Mouse (Mus musculus) erythroblast, embryonic 14.5 days (primary cell): ENCODE measurements around the gene Psip1. TPM values are rescaled to one million over a fixed set of nuclear protein-coding genes. Genes with fewer than 3 reads are reported as not detected.

Experiments used
- H3K27me3 ChIP-seq: 2 replicates; pipeline ENCODE4 v1.6.1; 2012; ENCODE audit warnings: inconsistent platforms; ENCODE audit not compliant: control insufficient read depth
- H3K36me3 ChIP-seq: 2 replicates; pipeline ENCODE4 v1.6.1; 2012; ENCODE audit warnings: mild to moderate bottlenecking, inconsistent platforms; ENCODE audit not compliant: control insufficient read depth
- H3K4me1 ChIP-seq: 2 replicates; pipeline ENCODE4 v1.6.1; 2012; ENCODE audit warnings: inconsistent platforms; ENCODE audit not compliant: control insufficient read depth
- H3K4me3 ChIP-seq: replicated peaks from 2 replicates; pipeline ENCODE3; 2012; ENCODE audit warnings: moderate library complexity, mild to moderate bottlenecking, inconsistent platforms
- H3K9me3 ChIP-seq: 2 replicates; pipeline ENCODE4 v1.6.1; 2012; ENCODE audit warnings: low read length, inconsistent platforms, mixed read lengths; ENCODE audit not compliant: control insufficient read depth
- GATA1 ChIP-seq: IDR thresholded peaks from 2 replicates; pipeline ENCODE4 v1.6.1; 2012; ENCODE audit warnings: low read length, inconsistent platforms, mixed read lengths
- TAL1 ChIP-seq: IDR thresholded peaks from 3 replicates; pipeline ENCODE4 v1.6.1; 2012; ENCODE audit warnings: low read length, inconsistent platforms, mixed read lengths
- polyA plus RNA-seq: library from polyadenylated mRNA; stranded (reverse); fragments of >175 nt; gene quantifications from 2 replicates; pipeline ENCODE4 v1.2.3, GENCODE M21; 2012

Psip1 gene
- polyA plus RNA-seq, 1 experiment = 8.5 TPM

GRCm38 (mm10) chr4:83432901-83433300 is 53.4 kb downstream of the Psip1 start:
- no peaks in the 10 kb centered on the region for H3K9me3 ChIP-seq
- no peaks in the 10 kb centered on the region for H3K27me3 ChIP-seq
- H3K4me1 ChIP-seq = no peaks in the 10 kb centered on the region
- H3K4me3 ChIP-seq = no peak overlapping the region
- peaks cover 85% of the 10 kb centered on the region for H3K36me3 ChIP-seq
- TF ChIP-seq TAL1 (no peak), GATA1 (no peak)

GRCm38 (mm10) chr4:83431950-83432349 is 54.3 kb downstream of the Psip1 start:
- Histone ChIP-seq H3K4me1 (no peaks in the 10 kb centered on the region), H3K9me3 (no peaks in the 10 kb centered on the region), H3K27me3 (no peaks in the 10 kb centered on the region), H3K4me3 (no peak overlapping the region), H3K36me3 (peaks cover 86% of the 10 kb centered on the region)
- TF ChIP-seq TAL1 (no peak), GATA1 (no peak)

- Histone ChIP-seq H3K9me3 (no peaks in the 10 kb centered on the region), H3K4me3 (no peak overlapping the region), H3K36me3 (peaks cover 71% of the 10 kb centered on the region), H3K4me1 (no peaks in the 10 kb centered on the region), H3K27me3 (no peaks in the 10 kb centered on the region)
- TF ChIP-seq GATA1 (no peak), TAL1 (no peak)
These were observed 57.4 kb downstream of the Psip1 start for GRCm38 (mm10) chr4:83428845-83429244.

GRCm38 (mm10) chr4:83427696-83428095 is 58.6 kb downstream of the Psip1 start:
- Histone ChIP-seq H3K36me3 (peaks cover 72% of the 10 kb centered on the region), H3K4me1 (no peaks in the 10 kb centered on the region), H3K4me3 (no peak overlapping the region), H3K27me3 (no peaks in the 10 kb centered on the region), H3K9me3 (no peaks in the 10 kb centered on the region)
- TF ChIP-seq GATA1 (no peak), TAL1 (no peak)

GRCm38 (mm10) chr4:83427141-83427540 is 59.1 kb downstream of the Psip1 start:
- Histone ChIP-seq H3K36me3 (peaks cover 68% of the 10 kb centered on the region), H3K9me3 (no peaks in the 10 kb centered on the region), H3K4me3 (no peak overlapping the region), H3K4me1 (no peaks in the 10 kb centered on the region), H3K27me3 (no peaks in the 10 kb centered on the region)
- no peak for TF ChIP-seq TAL1
- TF ChIP-seq GATA1 = no peak

GRCm38 (mm10) chr4:83425119-83425518 is 61.1 kb downstream of the Psip1 start:
- Histone ChIP-seq H3K27me3 (no peaks in the 10 kb centered on the region), H3K9me3 (no peaks in the 10 kb centered on the region), H3K4me1 (no peaks in the 10 kb centered on the region), H3K36me3 (peaks cover 52% of the 10 kb centered on the region), H3K4me3 (no peak overlapping the region)
- TF ChIP-seq TAL1 (no peak), GATA1 (no peak)

GRCm38 (mm10) chr4:83423641-83424040 is 62.6 kb downstream of the Psip1 start:
- Histone ChIP-seq H3K4me1 (peaks cover 9% of the 10 kb centered on the region), H3K27me3 (no peaks in the 10 kb centered on the region), H3K4me3 (no peak overlapping the region), H3K9me3 (no peaks in the 10 kb centered on the region), H3K36me3 (peaks cover 43% of the 10 kb centered on the region)
- TF ChIP-seq GATA1 (no peak), TAL1 (no peak)

GRCm38 (mm10) chr4:83418781-83419180 is 67.5 kb downstream of the Psip1 start:
- H3K4me1 ChIP-seq = peaks cover 23% of the 10 kb centered on the region
- TF ChIP-seq GATA1 (no peak), TAL1 (no peak)
- no peaks in the 10 kb centered on the region for H3K27me3 ChIP-seq
- H3K4me3 ChIP-seq = peak overlapping the region; percentile 100
- no peaks in the 10 kb centered on the region for H3K9me3 ChIP-seq
- peaks cover 12% of the 10 kb centered on the region for H3K36me3 ChIP-seq

- no peaks in the 10 kb centered on the region for H3K27me3 ChIP-seq
- peaks cover 23% of the 10 kb centered on the region for H3K4me1 ChIP-seq
- TF ChIP-seq TAL1 = no peak
- TF ChIP-seq GATA1 = no peak
- no peaks in the 10 kb centered on the region for H3K9me3 ChIP-seq
- peaks cover 2% of the 10 kb centered on the region for H3K36me3 ChIP-seq
- peak overlapping the region; percentile 100 for H3K4me3 ChIP-seq
These were observed 68.5 kb downstream of the Psip1 start for GRCm38 (mm10) chr4:83417820-83418186.

- H3K4me1 ChIP-seq = peaks cover 23% of the 10 kb centered on the region
- no peaks in the 10 kb centered on the region for H3K27me3 ChIP-seq
- TF ChIP-seq GATA1 (no peak), TAL1 (no peak)
- no peaks in the 10 kb centered on the region for H3K9me3 ChIP-seq
- peak within 1 kb of the TSS; percentile 100 for H3K4me3 ChIP-seq
- H3K36me3 ChIP-seq = peaks cover 2% of the 10 kb centered on the region
These were observed 69.0 kb downstream of the Psip1 start, which contains the start of gene Snapc3 for GRCm38 (mm10) chr4:83417160-83417819. Gene Snapc3, plus strand, starts transcription at chr4:83417724.
